Mouse (Mus musculus) MN1 (cell line): ENCODE results near the gene Timm29.

Experiments used
- DNase-seq: peaks from one replicate; pipeline ENCODE4 v3.0.0-alpha.2; 2016; ENCODE audit warnings: low spot score

Timm29 gene

GRCm38 (mm10) chr9:21592703-21593121 lies at the start of gene Timm29, which contains the start of gene Yipf2:
Gene Timm29, plus strand, starts transcription at chr9:21592722.
Gene Yipf2, minus strand, starts transcription at chr9:21592828.
- peak; percentile 94 for DNase-seq

- no peak for DNase-seq
Observed at GRCm38 (mm10) chr9:21545351-21545915, 47.1 kb upstream of the Timm29 start.

GRCm38 (mm10) chr9:21545916-21546788 lies 46.4 kb upstream of the Timm29 start:
- DNase-seq: peak; percentile 97

- no peak for DNase-seq
Observed at GRCm38 (mm10) chr9:21546789-21547074, 45.8 kb upstream of the Timm29 start, which contains the start of gene Carm1. Gene Carm1, plus strand, starts transcription at chr9:21546894.

GRCm38 (mm10) chr9:21547075-21547941 lies 45.2 kb upstream of the Timm29 start:
- peak; percentile 67 for DNase-seq

- DNase-seq: no peak
Observed at GRCm38 (mm10) chr9:21551049-21551448, 41.5 kb upstream of the Timm29 start.

GRCm38 (mm10) chr9:21553607-21554273 lies 38.8 kb upstream of the Timm29 start:
- no peak for DNase-seq

- no peak for DNase-seq
Observed at GRCm38 (mm10) chr9:21555198-21555742, 37.3 kb upstream of the Timm29 start.

GRCm38 (mm10) chr9:21556996-21557395 lies 35.5 kb upstream of the Timm29 start:
- no peak for DNase-seq

- DNase-seq: no peak
Observed at GRCm38 (mm10) chr9:21557556-21557955, 35.0 kb upstream of the Timm29 start.

GRCm38 (mm10) chr9:21558366-21558765 lies 34.2 kb upstream of the Timm29 start:
- DNase-seq: no peak

- DNase-seq: no peak
Observed at GRCm38 (mm10) chr9:21559151-21559550, 33.4 kb upstream of the Timm29 start.

GRCm38 (mm10) chr9:21564420-21564819 lies 28.1 kb upstream of the Timm29 start:
- DNase-seq: no peak

- DNase-seq: no peak
Observed at GRCm38 (mm10) chr9:21565004-21565586, 27.4 kb upstream of the Timm29 start.

GRCm38 (mm10) chr9:21566538-21566937 lies 26.0 kb upstream of the Timm29 start:
- DNase-seq: no peak

GRCm38 (mm10) chr9:21567051-21567450 lies 25.5 kb upstream of the Timm29 start:
- DNase-seq: no peak

GRCm38 (mm10) chr9:21568657-21569255 lies 23.8 kb upstream of the Timm29 start:
- no peak for DNase-seq

GRCm38 (mm10) chr9:21574012-21574801 lies 18.3 kb upstream of the Timm29 start:
- no peak for DNase-seq

- DNase-seq: no peak
Observed at GRCm38 (mm10) chr9:21575253-21575652, 17.3 kb upstream of the Timm29 start.

GRCm38 (mm10) chr9:21576286-21576685 lies 16.2 kb upstream of the Timm29 start:
- DNase-seq: no peak
